Mouse (Mus musculus) cerebellum, adult 18-20 months (tissue): ENCODE data around the gene Reep6.

ENCODE experiments used
- DNase-seq, 2 experiments: peaks; one replicate each; pipeline ENCODE4 v3.0.0; 2021

The Reep6 gene

GRCm38 (mm10) chr10:80301256-80302081 lies 28.3 kb upstream of the Reep6 start:
- DNase-seq = peak in 1 of 2 experiments; percentile 46

- peak in 1 of 2 experiments; percentile 43 for DNase-seq
Observed at GRCm38 (mm10) chr10:80302082-80302355, 27.7 kb upstream of the Reep6 start.

DNA sequence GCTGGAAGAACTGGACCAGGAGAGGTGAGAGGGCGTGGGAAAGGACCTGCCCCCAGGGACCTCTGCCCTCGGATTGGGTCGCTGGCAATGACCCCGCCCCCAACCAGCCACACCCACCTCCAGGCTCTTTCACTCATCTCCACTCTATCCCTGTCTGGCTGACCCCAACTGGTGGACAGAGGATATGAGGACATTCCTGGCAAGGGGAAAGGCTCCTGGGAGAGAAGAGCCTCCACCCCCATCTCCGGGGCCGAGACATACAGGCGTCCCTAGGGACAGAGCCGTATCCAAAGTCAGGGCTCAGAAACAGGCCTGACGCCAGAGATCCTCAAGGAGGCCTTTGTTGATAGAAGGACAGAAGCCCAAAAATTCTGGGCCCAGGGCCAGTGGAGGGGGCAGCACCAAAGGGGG lies 27.3 kb upstream of the Reep6 start:
- DNase-seq = peak; percentile 58

- no peak for DNase-seq
Observed at GRCm38 (mm10) chr10:80304458-80304857, 25.3 kb upstream of the Reep6 start.

DNA sequence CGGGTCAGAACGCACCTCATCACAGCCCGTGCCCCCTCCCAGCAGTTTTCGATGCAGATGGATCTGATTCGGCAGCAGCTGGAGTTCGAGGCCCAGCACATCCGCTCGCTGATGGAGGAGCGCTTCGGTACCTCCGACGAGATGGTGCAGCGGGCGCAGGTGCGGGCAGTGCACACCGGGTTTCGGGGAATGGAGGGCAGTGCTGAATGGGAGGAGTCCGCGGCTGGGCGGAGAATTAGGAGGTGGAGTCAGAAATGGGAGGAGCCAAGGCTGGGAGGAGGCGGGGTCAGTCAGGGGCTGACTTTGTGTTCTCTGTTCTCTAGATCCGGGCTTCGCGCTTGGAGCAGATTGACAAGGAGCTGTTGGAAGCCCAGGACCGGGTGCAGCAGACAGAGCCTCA lies 24.9 kb upstream of the Reep6 start:
- DNase-seq = peak; percentile 15 to 33

GRCm38 (mm10) chr10:80311560-80311959 lies 18.2 kb upstream of the Reep6 start:
- peak; percentile 45 to 53 for DNase-seq

DNA sequence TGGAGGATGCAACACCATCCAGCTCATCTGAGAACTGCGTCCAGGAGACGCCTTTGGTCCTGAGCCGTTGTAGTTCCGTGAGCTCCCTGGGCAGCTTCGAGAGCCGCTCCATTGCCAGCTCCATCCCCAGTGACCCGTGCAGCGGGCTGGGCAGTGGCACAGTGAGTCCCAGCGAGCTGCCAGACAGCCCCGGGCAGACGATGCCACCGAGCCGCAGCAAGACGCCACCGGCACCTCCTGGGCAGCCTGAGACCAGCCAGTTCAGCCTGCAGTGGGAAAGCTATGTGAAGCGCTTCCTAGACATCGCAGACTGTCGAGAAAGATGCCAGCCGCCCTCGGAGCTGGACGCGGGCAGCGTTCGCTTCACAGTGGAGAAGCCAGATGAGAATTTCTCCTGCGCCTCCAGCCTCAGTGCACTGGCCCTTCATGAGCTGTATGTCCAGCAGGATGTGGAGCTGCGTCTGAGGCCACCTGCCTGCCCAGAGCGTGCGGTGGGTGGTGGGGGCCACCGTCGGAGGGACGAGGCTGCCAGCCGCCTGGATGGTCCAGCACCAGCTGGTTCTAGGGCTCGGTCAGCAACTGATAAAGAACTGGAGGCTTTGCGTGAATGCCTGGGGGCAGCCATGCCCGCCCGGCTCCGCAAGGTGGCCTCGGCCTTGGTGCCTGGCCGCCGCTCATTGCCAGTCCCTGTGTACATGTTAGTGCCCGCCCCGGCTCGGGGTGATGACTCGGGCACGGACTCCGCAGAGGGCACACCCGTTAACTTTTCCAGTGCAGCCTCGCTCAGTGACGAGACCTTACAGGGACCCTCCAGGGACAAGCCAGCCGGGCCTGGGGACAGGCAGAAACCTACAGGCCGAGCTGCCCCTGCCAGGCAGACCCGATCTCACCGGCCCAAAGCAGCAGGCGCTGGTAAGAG lies 16.9 kb upstream of the Reep6 start:
- peak; percentile 53 to 64 for DNase-seq

DNA sequence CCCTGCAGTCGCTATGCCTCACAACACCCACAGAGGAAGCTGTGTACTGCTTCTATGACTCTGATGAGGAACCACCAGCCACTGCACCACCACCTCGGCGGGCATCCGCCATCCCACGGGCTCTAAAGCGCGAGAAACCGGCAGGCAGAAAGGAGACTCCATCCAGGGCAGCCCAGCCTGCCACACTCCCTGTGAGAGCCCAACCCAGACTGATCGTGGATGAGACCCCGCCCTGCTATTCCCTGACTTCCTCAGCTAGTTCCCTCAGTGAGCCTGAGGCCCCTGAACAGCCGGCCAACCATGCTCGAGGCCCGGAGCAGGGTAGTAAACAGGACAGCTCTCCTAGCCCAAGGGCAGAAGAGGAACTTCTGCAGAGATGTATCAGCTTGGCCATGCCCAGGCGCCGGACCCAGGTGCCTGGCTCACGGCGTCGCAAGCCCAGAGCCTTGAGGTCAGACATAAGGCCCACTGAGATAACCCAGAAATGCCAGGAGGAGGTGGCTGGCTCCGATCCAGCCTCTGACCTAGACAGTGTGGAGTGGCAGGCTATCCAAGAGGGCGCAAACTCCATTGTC lies 16.0 kb upstream of the Reep6 start:
- peak; percentile 67 to 72 for DNase-seq

DNA sequence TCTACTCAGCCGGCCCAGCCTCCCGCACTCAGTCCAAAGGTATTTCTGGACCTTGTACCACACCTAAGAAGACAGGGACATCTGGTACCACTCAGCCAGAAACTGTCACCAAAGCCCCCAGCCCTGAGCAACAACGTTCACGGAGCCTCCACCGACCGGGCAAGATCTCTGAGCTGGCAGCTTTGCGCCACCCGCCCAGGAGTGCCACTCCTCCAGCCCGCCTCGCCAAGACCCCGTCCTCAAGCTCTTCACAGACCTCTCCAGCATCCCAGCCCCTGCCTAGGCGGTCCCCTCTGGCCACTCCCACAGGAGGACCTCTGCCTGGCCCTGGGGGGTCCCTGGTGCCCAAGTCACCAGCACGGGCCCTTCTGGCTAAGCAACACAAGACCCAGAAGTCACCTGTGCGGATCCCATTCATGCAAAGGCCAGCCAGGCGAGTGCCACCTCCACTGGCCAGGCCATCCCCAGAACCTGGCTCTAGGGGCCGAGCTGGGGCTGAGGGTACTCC lies 15.2 kb upstream of the Reep6 start:
- peak in 1 of 2 experiments; percentile 18 for DNase-seq

GRCm38 (mm10) chr10:80315315-80315714 lies 14.4 kb upstream of the Reep6 start:
- no peak for DNase-seq

DNA sequence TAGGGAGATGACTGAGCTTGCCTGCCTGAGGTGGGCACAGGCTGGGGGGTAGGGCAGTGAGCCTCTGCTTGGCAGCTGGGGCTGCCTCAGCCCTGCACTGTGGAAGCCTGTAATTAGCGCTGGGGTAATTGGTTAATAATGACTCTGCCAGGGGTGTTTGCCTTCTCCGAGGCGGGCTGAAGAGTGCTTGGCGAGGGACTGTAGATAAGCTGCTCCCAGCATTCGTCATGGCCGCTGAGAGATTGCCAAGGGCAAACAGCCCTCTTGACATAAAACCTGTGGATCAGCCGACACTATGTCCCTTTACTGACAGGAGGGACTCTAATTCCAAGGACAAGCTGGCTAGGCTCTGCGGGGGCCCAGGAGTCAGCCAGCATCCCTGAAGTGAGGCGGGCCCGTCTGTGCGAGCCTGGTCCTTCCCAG lies 13.4 kb upstream of the Reep6 start:
- peak in 1 of 2 experiments; percentile 26 for DNase-seq

DNA sequence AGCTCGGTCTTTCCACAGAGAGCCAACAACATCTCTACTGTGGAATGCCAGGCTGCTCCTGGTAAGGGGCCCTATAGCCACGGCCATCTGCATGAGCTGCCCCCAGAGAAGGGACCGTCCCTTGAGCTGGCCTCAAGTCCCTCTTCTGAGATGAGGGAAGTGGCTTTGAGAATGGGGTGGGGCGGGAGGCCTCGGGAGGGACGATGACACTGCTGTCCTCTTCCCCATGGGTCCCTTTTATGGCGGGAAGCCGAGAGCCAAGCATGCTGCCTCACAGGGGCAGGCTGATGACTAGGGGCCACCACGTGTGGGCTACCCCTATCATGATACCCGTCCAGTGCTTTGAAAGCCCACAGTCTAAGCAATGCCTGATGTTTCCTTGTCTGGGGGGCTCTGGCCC lies 12.7 kb upstream of the Reep6 start:
- DNase-seq = no peak

GRCm38 (mm10) chr10:80320340-80320760 lies 9.4 kb upstream of the Reep6 start, which contains the start of gene 2310011J03Rik:
TSS of gene 2310011J03Rik (minus strand) at chr10:80320537.
- peak; percentile 90 to 95 for DNase-seq

GRCm38 (mm10) chr10:80321014-80321669 lies 8.6 kb upstream of the Reep6 start:
- DNase-seq = no peak

- peak in 1 of 2 experiments; percentile 28 for DNase-seq
Observed at GRCm38 (mm10) chr10:80321670-80322581, 7.8 kb upstream of the Reep6 start.

GRCm38 (mm10) chr10:80322811-80323211 lies 6.9 kb upstream of the Reep6 start:
- peak in 1 of 2 experiments; percentile 43 for DNase-seq

DNA sequence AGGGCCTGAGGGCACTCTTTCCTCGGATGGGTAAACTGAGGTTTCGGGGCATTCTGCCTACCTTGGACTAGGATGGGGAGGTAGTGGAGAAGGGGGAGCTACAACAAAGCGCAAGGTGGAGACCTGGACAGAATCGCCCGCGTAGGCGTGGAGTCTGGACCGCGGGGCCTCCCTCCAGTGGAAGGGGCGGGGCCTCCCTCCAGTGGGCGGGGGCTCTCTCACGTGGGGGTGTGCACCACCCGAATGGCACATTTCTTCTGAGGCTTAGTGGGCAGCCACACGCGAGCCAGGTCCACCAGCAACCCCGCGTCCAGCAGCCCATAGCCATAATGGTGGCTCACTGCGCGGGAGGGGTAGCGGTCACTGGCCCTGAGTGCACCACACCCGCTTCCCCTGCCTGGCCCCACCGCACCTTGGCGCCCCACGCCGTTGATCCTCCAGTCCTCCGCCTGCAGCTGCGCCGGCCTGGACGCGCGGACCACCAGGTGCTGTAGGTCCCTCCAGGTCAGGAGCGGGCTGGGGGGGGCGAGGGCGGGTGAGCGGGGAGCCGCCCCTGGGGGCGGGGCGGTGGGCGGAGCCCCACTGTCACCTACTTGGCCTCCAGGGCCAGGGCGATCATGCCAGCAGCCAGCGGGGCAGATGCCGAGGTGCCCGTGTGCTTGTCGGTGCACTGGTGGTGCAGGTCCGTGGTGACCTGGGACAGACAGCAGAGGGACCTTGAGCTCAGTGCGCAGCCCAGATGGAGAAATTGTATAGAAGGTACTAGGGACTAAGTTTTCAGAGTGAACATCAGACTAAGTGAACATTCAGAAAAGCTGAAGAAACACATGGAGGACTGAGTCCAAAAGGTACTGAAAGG lies 6.3 kb upstream of the Reep6 start:
- DNase-seq = peak; percentile 67 to 76

DNA sequence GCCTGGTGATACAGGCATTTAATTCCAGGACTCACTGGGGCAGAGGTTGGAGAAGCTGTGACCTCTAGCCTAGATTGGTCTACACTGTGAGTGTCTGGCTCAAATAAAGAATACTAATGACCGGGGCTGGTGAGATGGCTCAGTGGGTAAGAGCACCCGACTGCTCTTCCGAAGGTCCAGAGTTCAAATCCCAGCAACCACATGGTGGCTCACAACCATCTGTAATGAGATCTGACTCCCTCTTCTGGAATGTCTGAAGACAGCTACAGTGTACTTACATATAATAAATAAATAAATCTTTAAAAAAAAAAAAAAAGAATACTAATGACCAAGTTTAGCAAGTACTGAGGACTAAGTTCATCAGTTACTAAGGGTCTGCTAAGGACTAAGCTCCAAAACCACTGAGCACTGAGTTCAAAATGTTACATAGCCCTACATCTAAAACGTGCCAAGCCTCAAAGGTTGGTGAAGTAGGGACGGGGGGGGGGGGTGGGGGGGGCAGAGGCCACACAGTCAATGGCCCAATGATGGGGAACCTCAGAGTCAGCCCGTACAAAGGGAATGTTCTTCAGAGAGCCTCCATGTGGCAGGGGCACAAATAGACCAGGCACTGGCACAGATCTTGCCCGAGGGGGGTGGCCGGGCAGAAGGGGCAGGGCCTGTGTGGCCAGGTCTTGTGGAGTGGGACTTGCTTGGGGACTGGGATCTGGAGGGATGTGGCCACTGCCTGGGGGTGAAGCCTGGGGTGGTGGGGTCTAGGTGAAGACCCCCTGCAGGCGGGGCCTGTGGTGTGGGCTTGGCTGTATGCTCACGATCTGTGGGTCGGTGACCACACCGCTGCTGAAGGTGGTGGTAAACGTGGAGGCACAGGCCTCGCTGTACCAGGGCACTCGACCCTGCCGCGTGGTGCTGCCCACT lies 5.4 kb upstream of the Reep6 start:
- no peak for DNase-seq

DNA sequence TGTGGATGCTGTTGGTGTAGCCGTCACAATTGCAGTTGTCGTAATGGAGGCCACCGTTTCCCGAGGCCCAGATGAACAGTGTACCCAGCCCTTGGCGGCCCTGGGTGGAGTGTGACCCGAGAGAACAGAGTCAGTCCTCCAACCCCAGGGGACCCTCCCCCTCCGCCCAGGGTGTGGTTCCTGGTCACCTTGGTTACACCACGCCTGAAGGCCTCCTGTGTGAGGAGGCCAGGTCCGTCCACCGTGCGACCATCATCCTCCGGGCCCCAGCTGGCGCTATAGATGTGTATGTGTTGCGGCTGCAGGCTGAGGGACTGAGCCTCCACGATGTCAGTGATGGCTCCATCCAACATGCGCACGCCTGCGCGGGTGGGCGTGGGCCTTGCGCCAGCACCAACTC lies 4.7 kb upstream of the Reep6 start:
- DNase-seq = no peak
